Mouse (Mus musculus) spleen, adult 2 months (tissue): ENCODE data around the gene Dkk3.

Experiments
- CTCF ChIP-seq: fragments of 200-500 bp; IDR thresholded peaks from 2 replicates; pipeline ENCODE4 v1.5.1; 2011; ENCODE audit warnings: mild to moderate bottlenecking, inconsistent platforms; ENCODE audit not compliant: insufficient read depth, insufficient read length, insufficient replicate concordance; ENCODE audit errors: extremely low read depth
- POLR2A ChIP-seq: fragments of 200-500 bp; IDR thresholded peaks from 2 replicates; pipeline ENCODE4 v1.6.1; 2011; ENCODE audit warnings: low read depth, low read length, inconsistent platforms

- no peak for TF ChIP-seq POLR2A
- TF ChIP-seq CTCF: no peak
Measured at GRCm38 (mm10) chr7:112121866-112122500, 36.9 kb downstream of the Dkk3 start.
